In the genomic region with DNA sequence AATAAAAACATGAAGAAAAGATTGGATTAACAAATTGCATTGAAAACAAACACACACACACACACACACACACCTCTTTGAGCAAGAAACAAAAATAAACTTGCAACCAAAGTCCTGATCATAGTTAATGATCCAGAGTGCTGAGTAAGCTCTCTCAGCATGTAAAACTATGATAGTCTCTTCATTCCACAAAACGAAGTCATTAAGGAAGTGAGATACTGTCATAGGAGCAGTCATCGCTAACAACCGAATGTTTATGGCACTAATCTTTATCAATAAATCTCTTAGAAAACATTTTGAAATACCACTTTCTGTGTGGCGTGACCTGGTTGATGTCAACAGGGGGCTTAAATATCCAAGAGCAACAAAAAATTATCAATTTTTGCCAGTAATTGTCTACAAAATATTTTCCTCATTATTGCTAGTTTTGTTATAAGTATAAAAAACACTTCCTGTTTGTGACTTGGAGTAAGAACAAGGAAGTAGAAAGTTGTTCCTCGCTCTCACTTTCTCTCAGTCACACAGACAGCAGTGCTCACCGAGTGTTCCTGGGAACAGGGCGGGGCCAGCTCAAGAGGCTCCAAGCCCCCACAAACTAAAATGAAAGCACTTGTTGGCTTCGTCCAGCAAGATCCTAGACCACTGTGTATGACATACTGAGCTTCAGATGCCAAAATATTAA, we compare ENCODE assay signal across 8 mouse cellular contexts.
DNase-seq lines count a peak whose midpoint lies in the region; ATAC-seq and TF ChIP-seq lines count a peak whose summit lies in the region.
"Had no signal": no experiment of that assay in that cellular context is flagged by ENCODE, and none has a peak within 500 bp of the region (broad histone marks: within the 10 kb centered on the region; RNA-seq: fewer than 3 reads in every experiment).

No protein-coding gene starts in this region.

- WGBS in embryonic facial prominence, embryonic 15.5 days, result 67% methylated on average over 8 of the region's 8 CpGs
- WGBS in limb, embryonic 15.5 days, result 66% methylated on average over 8 of the region's 8 CpGs

- TF ChIP-seq POLR2A in myocyte (IDR thresholded peaks at IDR 0.05; ENCODE audit: insufficient read length, low read depth), result no peak

- peak; percentile 20 to 24 for DNase-seq in kidney, postnatal 4 days
- DNase-seq in kidney, adult 8-10 months, result no peak
- DNase-seq in left cerebral cortex, adult 18-20 months (ENCODE audit: low spot score in 2 of 2), result no peak
- DNase-seq in thymus, postnatal 4 days, result no peak

- peaks cover 12% of the 10 kb centered on the region for H3K4me1 ChIP-seq in embryonic facial prominence, embryonic 15.5 days
- peaks cover 9% of the 10 kb centered on the region; the same call in 1 of the 2 replicates for H3K4me1 ChIP-seq in limb, embryonic 15.5 days

- H3K9me3 ChIP-seq in embryonic facial prominence, embryonic 15.5 days (replicated peaks), result no peaks in the 10 kb centered on the region
- no peaks in the 10 kb centered on the region for H3K9me3 ChIP-seq in limb, embryonic 15.5 days
- H3K9me3 ChIP-seq: neural tube, embryonic 13.5 days had no signal

- H3K27ac ChIP-seq in embryonic facial prominence, embryonic 15.5 days (replicated peaks), result peak overlapping the region; percentile 72
- peak overlapping the region; percentile 61 for H3K27ac ChIP-seq in limb, embryonic 15.5 days
- H3K27ac ChIP-seq: neural tube, embryonic 13.5 days had no signal

- peaks cover 67% of the 10 kb centered on the region for H3K79me2 ChIP-seq in myocyte (ENCODE audit: control insufficient read depth, insufficient read depth)

- H3K4me2 ChIP-seq in embryonic facial prominence, embryonic 15.5 days (replicated peaks), result no peak overlapping the region
- H3K4me2 ChIP-seq in limb, embryonic 15.5 days, result no peak overlapping the region
- peak overlapping the region; percentile 85 for H3K4me2 ChIP-seq in myocyte (ENCODE audit: low read depth)
- H3K4me2 ChIP-seq: neural tube, embryonic 13.5 days had no signal

- no peak for ATAC-seq in embryonic facial prominence, embryonic 15.5 days (ENCODE audit: insufficient number of reproducible peaks, low FRiP score, low TSS enrichment, low read depth)
- ATAC-seq in limb, embryonic 15.5 days (ENCODE audit: insufficient number of reproducible peaks, low FRiP score, low TSS enrichment, low read depth), result no peak

- H3K4me3 ChIP-seq in embryonic facial prominence, embryonic 15.5 days (replicated peaks), result no peak overlapping the region
- no peak overlapping the region for H3K4me3 ChIP-seq in limb, embryonic 15.5 days
- H3K4me3 ChIP-seq in myocyte, result peak overlapping the region; percentile 1
- H3K4me3 ChIP-seq: neural tube, embryonic 13.5 days had no signal

- H3K27me3 ChIP-seq in embryonic facial prominence, embryonic 15.5 days, result no peaks in the 10 kb centered on the region
- no peaks in the 10 kb centered on the region for H3K27me3 ChIP-seq in limb, embryonic 15.5 days
- no peaks in the 10 kb centered on the region for H3K27me3 ChIP-seq in myocyte (ENCODE audit: control insufficient read depth, insufficient read depth, insufficient read length)
- H3K27me3 ChIP-seq: neural tube, embryonic 13.5 days had no signal

- H3K36me3 ChIP-seq in embryonic facial prominence, embryonic 15.5 days, result no peaks in the 10 kb centered on the region
- H3K36me3 ChIP-seq in limb, embryonic 15.5 days, result no peaks in the 10 kb centered on the region
- no peaks in the 10 kb centered on the region for H3K36me3 ChIP-seq in myocyte (ENCODE audit: control insufficient read depth, insufficient read depth)
- H3K36me3 ChIP-seq: neural tube, embryonic 13.5 days had no signal

- no peak overlapping the region for H3K9ac ChIP-seq in embryonic facial prominence, embryonic 15.5 days
- no peak overlapping the region for H3K9ac ChIP-seq in limb, embryonic 15.5 days
- H3K9ac ChIP-seq: neural tube, embryonic 13.5 days had no signal

- no peak overlapping the region for H3ac ChIP-seq in myocyte (ENCODE audit: control insufficient read depth, insufficient read length)

TF ChIP-seq in myocyte, 11 proteins besides CTCF, POLR2A, EP300 and RAD21:
- TF ChIP-seq CEBPB (IDR thresholded peaks at IDR 0.05; ENCODE audit: insufficient read depth, poor library complexity, severe bottlenecking) (no peak), TCF3 (IDR thresholded peaks at IDR 0.05; ENCODE audit: insufficient read length, low read depth) (no peak), MYOD1 (IDR thresholded peaks at IDR 0.05; ENCODE audit: control insufficient read depth in 1 of 3, insufficient read length in 2 of 3, low read depth in 2 of 3) (no peak), SRF (IDR thresholded peaks at IDR 0.05; ENCODE audit: control insufficient read depth, insufficient read length, low read depth) (no peak), MAX (IDR thresholded peaks at IDR 0.05; ENCODE audit: low read depth) (no peak)
TF ChIP-seq in myocyte: peak in this region for 0.

Comparison
In these comparisons a context has a peak if more than half of its experiments do, and no peak if none do; other contexts are left out.
1. DNase-seq: peak in kidney, postnatal 4 days (2 of 2); none in kidney, adult 8-10 months (0 of 2), left cerebral cortex, adult 18-20 months (0 of 2) and thymus, postnatal 4 days (single experiment).